Mouse (Mus musculus) brain, embryonic 14.5 days (tissue): Measurements from ENCODE around the gene Sfmbt1.

ENCODE experiments used
- CTCF ChIP-seq: fragments of 200-500 bp; IDR thresholded peaks from 2 replicates; pipeline ENCODE4 v1.5.1; 2012; ENCODE audit warnings: inconsistent platforms, mild to moderate bottlenecking, moderate library complexity, borderline replicate concordance; ENCODE audit not compliant: insufficient read depth, insufficient read length; ENCODE audit errors: extremely low read depth
- POLR2A ChIP-seq: fragments of 200-500 bp; IDR thresholded peaks from 2 replicates; pipeline ENCODE4 v1.6.1; 2012; ENCODE audit warnings: mild to moderate bottlenecking, inconsistent platforms, borderline replicate concordance; ENCODE audit not compliant: poor library complexity, insufficient read depth, insufficient read length, severe bottlenecking; ENCODE audit errors: extremely low read depth

DNA sequence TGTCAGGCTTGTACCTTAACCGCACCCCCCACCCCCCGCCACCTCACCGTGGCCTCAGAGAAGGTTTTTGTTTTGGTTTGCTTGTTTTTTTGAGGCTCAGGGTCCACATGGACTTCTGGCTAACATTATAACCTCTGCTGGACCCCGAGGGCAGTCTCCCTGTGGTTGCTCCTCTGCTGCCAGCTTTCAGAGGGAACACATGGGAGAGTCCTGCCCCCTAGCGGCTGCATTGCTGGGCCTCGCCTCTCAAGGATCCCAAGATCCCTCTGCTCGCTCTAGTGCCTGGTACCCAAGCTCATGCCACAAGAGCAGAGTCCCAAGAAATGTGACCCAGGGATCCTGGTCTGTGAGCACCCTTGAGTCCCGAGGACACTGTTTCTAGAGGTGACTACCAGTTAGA lies 15.0 kb upstream of the Sfmbt1 start:
- TF ChIP-seq CTCF (peak; percentile 78), POLR2A (no peak)
